Mouse (Mus musculus) intestine, embryonic 15.5 days (tissue): ENCODE data around the gene Lce1k. TPM values are rescaled to one million over a fixed set of nuclear protein-coding genes. Genes with fewer than 3 reads are reported as not detected.
"Not testable (repeated sequence)": the region's sequence is repeated elsewhere in the genome, so short reads cannot be mapped to it uniquely, and the experiment has no call there.

Experiments used
- ATAC-seq: fragments of 200-750 bp; cut with Nextera tagmentation; 2 replicates; pipeline ENCODE4 v1.8.0; 2017; ENCODE audit warnings: moderate TSS enrichment, moderate library complexity
- H3K27ac ChIP-seq: fragments of 300-500 bp; sonication (generic); 2 replicates; pipeline ENCODE4 v1.5.1; 2015; ENCODE audit warnings: mild to moderate bottlenecking, inconsistent platforms
- H3K27me3 ChIP-seq: fragments of 300-500 bp; sonication (generic); replicated peaks from 2 replicates; pipeline ENCODE4 v1.6.1; 2015; ENCODE audit warnings: inconsistent platforms
- H3K36me3 ChIP-seq: fragments of 300-500 bp; sonication (generic); 2 replicates; pipeline ENCODE4 v1.6.1; 2015; ENCODE audit warnings: inconsistent platforms
- H3K4me1 ChIP-seq: fragments of 300-500 bp; sonication (generic); replicated peaks from 2 replicates; pipeline ENCODE4 v1.6.1; 2015; ENCODE audit warnings: inconsistent platforms
- H3K4me2 ChIP-seq: fragments of 300-500 bp; sonication (generic); replicated peaks from 2 replicates; pipeline ENCODE4 v1.6.1; 2015; ENCODE audit warnings: mild to moderate bottlenecking, inconsistent platforms
- H3K4me3 ChIP-seq: fragments of 300-500 bp; sonication (generic); replicated peaks from 2 replicates; pipeline ENCODE4 v1.5.1; 2015; ENCODE audit warnings: inconsistent platforms
- H3K9ac ChIP-seq: fragments of 300-500 bp; sonication (generic); 2 replicates; pipeline ENCODE4 v1.6.1; 2015; ENCODE audit warnings: inconsistent platforms
- H3K9me3 ChIP-seq: fragments of 300-500 bp; sonication (generic); 2 replicates; pipeline ENCODE4 v1.6.1; 2016; ENCODE audit warnings: inconsistent platforms
- WGBS: fragments of 180-500 bp; shearing (Covaris S2); methylation state at CpG from one replicate; pipeline ENCODE4 v1.1.7; 2015; 5-methylcytosine and 5-hydroxymethylcytosine counted together
- polyA plus RNA-seq: library from polyadenylated mRNA; unstranded; fragments of >200 nt; fragmentation: Nextera tagmentation; extraction: Ambion mirVana; gene quantifications from 2 replicates; pipeline ENCODE4 v1.2.1, GENCODE M21; 2015

The Lce1k gene
- not detected in 2 replicates for polyA plus RNA-seq

- ATAC-seq = no peak
- H3K9me3 ChIP-seq = no peaks in the 10 kb centered on the region
- H3K27me3 ChIP-seq = no peaks in the 10 kb centered on the region
These were observed at the start of gene Lce1k for GRCm38 (mm10) chr3:92807791-92808190. Lce1k (minus strand) TSS chr3:92807891.

GRCm38 (mm10) chr3:92851186-92851585 lies 43.5 kb upstream of the Lce1k start, which contains the start of gene Lce1l:
Lce1l (minus strand) TSS chr3:92851286.
- Histone ChIP-seq H3K4me3 (no peak within 1 kb of the TSS), H3K27me3 (no peaks in the 10 kb centered on the region), H3K27ac (no peak within 1 kb of the TSS), H3K4me2 (no peak within 1 kb of the TSS), H3K9me3 (no peaks in the 10 kb centered on the region), H3K9ac (no peak within 1 kb of the TSS), H3K36me3 (no peaks in the 10 kb centered on the region), H3K4me1 (no peaks in the 10 kb centered on the region)
- ATAC-seq = no peak
- WGBS = 84% methylated on average over 3 of the region's 3 CpGs

More at GRCm38 (mm10) chr3:92807791-92808190, at the start of gene Lce1k:
- H3K27ac ChIP-seq = no peak within 1 kb of the TSS
- no peak within 1 kb of the TSS for H3K9ac ChIP-seq
- H3K36me3 ChIP-seq = no peaks in the 10 kb centered on the region
- H3K4me1 ChIP-seq = no peaks in the 10 kb centered on the region
- H3K4me3 ChIP-seq = no peak within 1 kb of the TSS
- H3K4me2 ChIP-seq = no peak within 1 kb of the TSS

GRCm38 (mm10) chr3:92827108-92827507 lies 19.4 kb upstream of the Lce1k start, which contains the start of gene Kprp:
Kprp (minus strand) TSS chr3:92827247.
- no peaks in the 10 kb centered on the region for H3K27me3 ChIP-seq
- no peak within 1 kb of the TSS for H3K4me3 ChIP-seq
- no peaks in the 10 kb centered on the region for H3K9me3 ChIP-seq
- no peak within 1 kb of the TSS for H3K4me2 ChIP-seq
- no peak within 1 kb of the TSS for H3K9ac ChIP-seq
- H3K27ac ChIP-seq = no peak within 1 kb of the TSS
- H3K4me1 ChIP-seq = no peaks in the 10 kb centered on the region
- 13% methylated on average over 1 of the region's 1 CpGs for WGBS
- ATAC-seq = no peak
- H3K36me3 ChIP-seq = no peaks in the 10 kb centered on the region

DNA sequence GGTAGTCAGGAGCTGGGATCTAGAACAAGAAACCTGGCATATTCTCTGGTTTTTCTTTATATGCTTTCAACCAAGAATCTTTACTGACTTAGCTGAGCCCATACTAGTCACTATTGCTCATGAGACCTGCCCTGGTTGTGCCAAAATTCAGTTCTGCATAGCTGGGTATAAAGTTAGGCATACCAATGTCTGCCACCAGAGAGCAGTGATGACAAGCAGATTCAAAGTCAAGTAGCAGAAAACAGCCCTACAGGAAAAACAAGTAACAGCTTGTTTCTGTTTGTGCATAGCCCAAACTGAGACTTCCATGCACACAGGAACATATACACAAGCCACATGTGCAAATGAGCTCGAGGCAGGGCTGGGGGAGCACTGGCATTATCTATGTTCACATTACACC lies 18.1 kb upstream of the Lce1k start:
- no peaks in the 10 kb centered on the region for H3K27me3 ChIP-seq
- H3K36me3 ChIP-seq = no peaks in the 10 kb centered on the region
- no peak overlapping the region for H3K4me3 ChIP-seq
- no peaks in the 10 kb centered on the region for H3K4me1 ChIP-seq
- WGBS = 28% methylated on average over 1 of the region's 1 CpGs
- H3K27ac ChIP-seq = no peak overlapping the region
- no peaks in the 10 kb centered on the region for H3K9me3 ChIP-seq
- H3K9ac ChIP-seq = no peak overlapping the region
- no peak overlapping the region for H3K4me2 ChIP-seq
- ATAC-seq = no peak

GRCm38 (mm10) chr3:92816036-92816435 lies 8.3 kb upstream of the Lce1k start:
- H3K9me3 ChIP-seq, H3K36me3 ChIP-seq, H3K4me3 ChIP-seq, ATAC-seq, H3K4me2 ChIP-seq, H3K27ac ChIP-seq, H3K27me3 ChIP-seq, H3K4me1 ChIP-seq, H3K9ac ChIP-seq: not testable (repeated sequence)
- WGBS = 88% methylated on average over 2 of the region's 2 CpGs

DNA sequence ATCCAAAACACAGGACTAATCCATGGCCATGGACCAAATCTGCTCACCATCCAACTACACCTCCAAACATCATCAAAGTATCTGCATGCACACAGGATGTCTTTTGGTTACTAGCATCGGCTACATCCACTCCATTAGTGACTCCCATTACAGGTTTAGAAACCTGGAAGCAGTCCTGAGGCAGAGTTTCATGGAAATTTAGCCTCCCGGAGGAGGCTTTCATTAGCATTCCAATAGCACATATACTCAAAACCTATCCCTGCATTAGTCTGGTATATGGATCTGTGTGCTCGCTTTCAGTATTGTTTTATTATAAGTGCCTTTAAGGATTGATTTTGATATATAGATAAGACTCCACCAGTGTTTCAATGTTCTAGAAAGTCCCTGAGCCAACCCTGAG lies 7.9 kb upstream of the Lce1k start:
- H3K36me3 ChIP-seq = no peaks in the 10 kb centered on the region
- H3K27ac ChIP-seq = no peak overlapping the region
- 92% methylated on average over 3 of the region's 3 CpGs for WGBS
- no peak overlapping the region for H3K9ac ChIP-seq
- H3K4me3 ChIP-seq = no peak overlapping the region
- ATAC-seq = no peak
- H3K9me3 ChIP-seq = no peaks in the 10 kb centered on the region
- H3K27me3 ChIP-seq = no peaks in the 10 kb centered on the region
- no peaks in the 10 kb centered on the region for H3K4me1 ChIP-seq
- no peak overlapping the region for H3K4me2 ChIP-seq

DNA sequence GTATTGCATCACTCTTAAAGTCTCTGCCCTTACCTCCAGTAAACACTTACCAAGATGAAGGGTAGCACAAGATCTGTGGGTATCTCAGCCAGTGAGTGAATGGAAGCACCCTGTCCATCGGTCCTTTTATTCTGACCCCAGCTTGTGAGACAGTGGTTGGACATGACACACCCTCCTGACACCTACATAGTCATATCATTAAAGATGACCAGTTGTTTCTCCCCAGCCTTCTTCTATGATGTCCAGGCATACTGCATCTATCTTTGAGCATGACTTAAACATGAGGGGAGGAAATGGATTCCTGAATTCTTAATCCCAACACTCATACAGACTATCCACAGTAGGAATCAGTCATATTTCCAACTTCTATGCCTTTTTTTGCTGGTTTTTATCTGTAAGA lies 17.3 kb downstream of the Lce1k start, which contains the start of gene Lce1j:
Gene Lce1j (minus strand): TSS at position 101 of the 400 bp plus-strand sequence.
- Histone ChIP-seq H3K27me3 (no peaks in the 10 kb centered on the region), H3K36me3 (no peaks in the 10 kb centered on the region), H3K4me3 (no peak within 1 kb of the TSS), H3K4me1 (no peaks in the 10 kb centered on the region), H3K9me3 (no peaks in the 10 kb centered on the region), H3K27ac (no peak within 1 kb of the TSS), H3K9ac (no peak within 1 kb of the TSS), H3K4me2 (no peak within 1 kb of the TSS)
- ATAC-seq = no peak
- 78% methylated on average over 1 of the region's 1 CpGs for WGBS

DNA sequence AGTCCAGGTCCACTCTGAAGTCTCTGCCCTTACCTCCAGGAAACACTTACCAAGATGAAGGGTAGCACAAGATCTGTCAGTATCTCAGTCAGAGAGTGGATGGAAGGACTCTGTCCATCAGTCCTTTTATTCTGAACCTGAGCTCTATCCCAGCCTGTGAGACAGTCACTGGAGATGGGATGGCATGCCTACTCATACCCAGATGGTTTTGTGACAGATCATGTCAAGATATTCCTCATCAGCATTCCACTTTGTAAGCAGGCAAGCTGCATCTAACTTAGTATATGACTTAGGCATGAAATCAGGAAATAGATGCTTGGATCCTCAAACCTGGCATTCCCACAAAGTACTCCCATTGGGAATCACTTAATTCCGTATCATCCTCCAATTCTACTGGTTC lies 28.9 kb downstream of the Lce1k start, which contains the start of gene Lce1i:
Gene Lce1i (minus strand): TSS at position 101 of the 400 bp plus-strand sequence.
- H3K27ac ChIP-seq = no peak within 1 kb of the TSS
- H3K4me1 ChIP-seq = no peaks in the 10 kb centered on the region
- H3K4me2 ChIP-seq = no peak within 1 kb of the TSS
- no peak within 1 kb of the TSS for H3K4me3 ChIP-seq
- H3K27me3 ChIP-seq = no peaks in the 10 kb centered on the region
- WGBS = 98% methylated on average over 1 of the region's 1 CpGs
- no peak for ATAC-seq
- H3K9me3 ChIP-seq = no peaks in the 10 kb centered on the region
- no peaks in the 10 kb centered on the region for H3K36me3 ChIP-seq
- no peak within 1 kb of the TSS for H3K9ac ChIP-seq

GRCm38 (mm10) chr3:92771573-92771972 lies 36.1 kb downstream of the Lce1k start:
- H3K4me1 ChIP-seq = no peaks in the 10 kb centered on the region
- no peak overlapping the region for H3K9ac ChIP-seq
- H3K9me3 ChIP-seq = no peaks in the 10 kb centered on the region
- no peak overlapping the region for H3K27ac ChIP-seq
- no peaks in the 10 kb centered on the region for H3K27me3 ChIP-seq
- ATAC-seq = no peak
- H3K4me2 ChIP-seq = no peak overlapping the region
- no peak overlapping the region for H3K4me3 ChIP-seq
- H3K36me3 ChIP-seq = no peaks in the 10 kb centered on the region
- WGBS = 23% methylated on average over 3 of the region's 3 CpGs

DNA sequence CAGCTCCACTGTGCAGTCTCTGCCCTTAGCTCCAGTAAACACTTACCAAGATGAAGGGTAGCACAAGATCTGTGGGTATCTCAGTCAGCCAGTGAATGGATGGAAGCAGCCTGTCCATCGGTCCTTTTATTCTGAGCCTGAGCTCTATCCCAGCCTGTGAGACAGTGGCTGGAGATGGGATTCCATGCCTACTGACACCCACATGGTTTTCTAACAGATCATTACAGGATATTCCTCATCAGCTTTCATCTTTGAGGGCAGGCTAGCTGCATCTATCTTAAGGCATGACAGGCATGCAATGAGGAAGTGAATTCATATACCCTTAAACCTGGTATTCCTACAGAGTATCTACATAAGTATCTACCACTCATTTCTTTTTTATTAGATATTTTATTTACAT lies 42.7 kb downstream of the Lce1k start, which contains the start of gene Lce1h:
Gene Lce1h (minus strand): TSS at position 101 of the 400 bp plus-strand sequence.
- Histone ChIP-seq H3K4me2 (no peak within 1 kb of the TSS), H3K36me3 (no peaks in the 10 kb centered on the region), H3K4me1 (no peaks in the 10 kb centered on the region), H3K27me3 (no peaks in the 10 kb centered on the region), H3K9ac (no peak within 1 kb of the TSS), H3K27ac (no peak within 1 kb of the TSS), H3K4me3 (no peak within 1 kb of the TSS), H3K9me3 (no peaks in the 10 kb centered on the region)
- ATAC-seq = no peak
- WGBS = 79% methylated on average over 1 of the region's 1 CpGs

Other genes starting within 250 kb of the Lce1k start
- 0.09 TPM in 1 of 2 replicates, not detected in the other for gene Ivl, start 234.2 kb downstream of the Lce1k start, polyA plus RNA-seq
- gene Smcp, start 218.9 kb downstream of the Lce1k start, polyA plus RNA-seq = 3.4 and 5.3 TPM in 2 replicates
- not detected in 2 replicates for gene 2210017I01Rik, start 200.4 kb downstream of the Lce1k start, polyA plus RNA-seq
- gene Lce6a, start 186.2 kb downstream of the Lce1k start, polyA plus RNA-seq = not detected in 2 replicates
- gene Lce1a1, start 159.6 kb downstream of the Lce1k start, polyA plus RNA-seq = not detected in 2 replicates
- gene Lce1b, start 151.0 kb downstream of the Lce1k start, polyA plus RNA-seq = not detected in 2 replicates
- not detected in 2 replicates for gene Lce1a2, start 137.6 kb downstream of the Lce1k start, polyA plus RNA-seq
- not detected in 2 replicates for gene Lce1c, start 128.6 kb downstream of the Lce1k start, polyA plus RNA-seq
- not detected in 2 replicates for gene Lce1d, start 120.7 kb downstream of the Lce1k start, polyA plus RNA-seq
- not detected in 2 replicates for gene Lce1e, start 98.8 kb downstream of the Lce1k start, polyA plus RNA-seq
- not detected in 2 replicates for gene Lce1f, start 87.5 kb downstream of the Lce1k start, polyA plus RNA-seq
- gene Gm38119, start 68.8 kb downstream of the Lce1k start, polyA plus RNA-seq = not detected in 2 replicates
- not detected in 2 replicates for gene Lce1g, start 55.6 kb downstream of the Lce1k start, polyA plus RNA-seq
- gene Lce1h, start 42.8 kb downstream of the Lce1k start, polyA plus RNA-seq = not detected in 2 replicates
- gene Lce1i, start 29.0 kb downstream of the Lce1k start, polyA plus RNA-seq = not detected in 2 replicates
- gene Lce1j, start 17.4 kb downstream of the Lce1k start, polyA plus RNA-seq = not detected in 2 replicates
- not detected in 2 replicates for gene Kprp, start 19.4 kb upstream of the Lce1k start, polyA plus RNA-seq
- not detected in 2 replicates for gene Lce1l, start 43.4 kb upstream of the Lce1k start, polyA plus RNA-seq
- gene 2310050C09Rik, start 62.3 kb upstream of the Lce1k start, polyA plus RNA-seq = not detected in 2 replicates
- gene Lce3a, start 118.3 kb upstream of the Lce1k start, polyA plus RNA-seq = not detected in 2 replicates
- gene Lce3b, start 125.1 kb upstream of the Lce1k start, polyA plus RNA-seq = not detected in 2 replicates
- gene Lce3c, start 136.6 kb upstream of the Lce1k start, polyA plus RNA-seq = not detected in 2 replicates
- gene Lce3d, start 149.5 kb upstream of the Lce1k start, polyA plus RNA-seq = not detected in 2 replicates
- not detected in 2 replicates for gene Lce3e, start 159.2 kb upstream of the Lce1k start, polyA plus RNA-seq
- not detected in 2 replicates for gene Lce3f, start 184.3 kb upstream of the Lce1k start, polyA plus RNA-seq
- not detected in 2 replicates for gene Crct1, start 207.8 kb upstream of the Lce1k start, polyA plus RNA-seq
- not detected in 2 replicates for gene Lce1m, start 211.2 kb upstream of the Lce1k start, polyA plus RNA-seq